In genomic region chr19:29708003-29708402, GRCm38 (mm10) we compare ENCODE assay signal across 8 mouse cellular contexts. TPM values are rescaled to one million over a fixed set of nuclear protein-coding genes. Genes with fewer than 3 reads are reported as not detected.
A peak's percentile ranks its signal among the peaks of the same experiment; 100 is the strongest.
DNase-seq lines count a peak whose midpoint lies in the region; ATAC-seq lines count a peak whose summit lies in the region.

No protein-coding gene starts in this region.

- WGBS in hindbrain, embryonic 13.5 days, result 75% methylated on average over 14 of the region's 14 CpGs
- 69% methylated on average over 14 of the region's 14 CpGs for WGBS in hindbrain, embryonic 14.5 days
- 45% methylated on average over 14 of the region's 14 CpGs for WGBS in intestine, embryonic 15.5 days
- 77% methylated on average over 14 of the region's 14 CpGs for WGBS in forebrain, embryonic 11.5 days

- no peaks in the 10 kb centered on the region for H3K27me3 ChIP-seq in hindbrain, embryonic 13.5 days
- H3K27me3 ChIP-seq in hindbrain, embryonic 14.5 days (ENCODE audit: control insufficient read depth, insufficient read depth, low read length), result no peaks in the 10 kb centered on the region
- no peaks in the 10 kb centered on the region for H3K27me3 ChIP-seq in intestine, embryonic 15.5 days (replicated peaks)
- no peaks in the 10 kb centered on the region for H3K27me3 ChIP-seq in forebrain, embryonic 11.5 days (ENCODE audit: control insufficient read depth, insufficient read depth, low read length)

- H3K4me2 ChIP-seq in hindbrain, embryonic 13.5 days, result 0 out of 2 replicates have a peak overlapping the region, but pooled peaks have one; percentile 17
- H3K4me2 ChIP-seq in hindbrain, embryonic 14.5 days (replicated peaks), result no peak overlapping the region
- peak overlapping the region; percentile 48 for H3K4me2 ChIP-seq in intestine, embryonic 15.5 days (replicated peaks)
- H3K4me2 ChIP-seq in forebrain, embryonic 11.5 days (ENCODE audit: low read depth, low read length, severe bottlenecking), result no peak overlapping the region

- H3K27ac ChIP-seq in hindbrain, embryonic 13.5 days, result no peak overlapping the region
- H3K27ac ChIP-seq in hindbrain, embryonic 14.5 days, result no peak overlapping the region
- H3K27ac ChIP-seq in intestine, embryonic 15.5 days, result no peak overlapping the region
- no peak overlapping the region for H3K27ac ChIP-seq in forebrain, embryonic 11.5 days (ENCODE audit: low read depth, low read length)

- no peaks in the 10 kb centered on the region for H3K9me3 ChIP-seq in hindbrain, embryonic 13.5 days
- H3K9me3 ChIP-seq in hindbrain, embryonic 14.5 days (ENCODE audit: control insufficient read depth, low read length), result no peaks in the 10 kb centered on the region
- no peaks in the 10 kb centered on the region for H3K9me3 ChIP-seq in intestine, embryonic 15.5 days
- no peaks in the 10 kb centered on the region for H3K9me3 ChIP-seq in forebrain, embryonic 11.5 days (ENCODE audit: control insufficient read depth, low read length)

- H3K4me3 ChIP-seq in hindbrain, embryonic 13.5 days, result no peak overlapping the region
- H3K4me3 ChIP-seq in hindbrain, embryonic 14.5 days (replicated peaks; ENCODE audit: low read length), result no peak overlapping the region
- H3K4me3 ChIP-seq in intestine, embryonic 15.5 days (replicated peaks), result peak overlapping the region; percentile 29
- no peak overlapping the region for H3K4me3 ChIP-seq in forebrain, embryonic 11.5 days (ENCODE audit: low read depth, low read length)

- H3K36me3 ChIP-seq in hindbrain, embryonic 13.5 days, result no peaks in the 10 kb centered on the region
- no peaks in the 10 kb centered on the region for H3K36me3 ChIP-seq in hindbrain, embryonic 14.5 days (replicated peaks; ENCODE audit: control insufficient read depth, insufficient read depth)
- no peaks in the 10 kb centered on the region for H3K36me3 ChIP-seq in intestine, embryonic 15.5 days
- H3K36me3 ChIP-seq in forebrain, embryonic 11.5 days (ENCODE audit: control insufficient read depth, insufficient read depth, low read length), result no peaks in the 10 kb centered on the region

- H3K4me1 ChIP-seq in hindbrain, embryonic 13.5 days (replicated peaks), result no peaks in the 10 kb centered on the region
- H3K4me1 ChIP-seq in hindbrain, embryonic 14.5 days (replicated peaks; ENCODE audit: control insufficient read depth, insufficient read depth, low read length), result no peaks in the 10 kb centered on the region
- H3K4me1 ChIP-seq in intestine, embryonic 15.5 days (replicated peaks), result no peaks in the 10 kb centered on the region
- H3K4me1 ChIP-seq in forebrain, embryonic 11.5 days (replicated peaks; ENCODE audit: control insufficient read depth, insufficient read depth, low read length), result no peaks in the 10 kb centered on the region

- H3K9ac ChIP-seq in hindbrain, embryonic 13.5 days, result no peak overlapping the region
- H3K9ac ChIP-seq in hindbrain, embryonic 14.5 days, result no peak overlapping the region
- H3K9ac ChIP-seq in intestine, embryonic 15.5 days, result no peak overlapping the region; the same call in 1 of the 2 replicates
- H3K9ac ChIP-seq in forebrain, embryonic 11.5 days (ENCODE audit: low read length), result no peak overlapping the region

- no peak for ATAC-seq in hindbrain, embryonic 13.5 days (ENCODE audit: low FRiP score)
- no peak for ATAC-seq in hindbrain, embryonic 14.5 days (ENCODE audit: low FRiP score)
- ATAC-seq in intestine, embryonic 15.5 days, result no peak
- ATAC-seq in megakaryocyte progenitor cell, adult 5-6 weeks (replicated peaks; ENCODE audit: poor library complexity), result peak; percentile 90
- no peak for ATAC-seq in forebrain, embryonic 11.5 days (replicated peaks; ENCODE audit: low FRiP score)

- DNase-seq in hindbrain, embryonic 14.5 days (ENCODE audit: low spot score), result no peak
- DNase-seq in Muller cell, postnatal 12 days (ENCODE audit: inconsistent ontology term), result peak; percentile 5
- no peak for DNase-seq in cerebellum, postnatal 14 days
- no peak for DNase-seq in cerebellum, adult 9-10 months
- DNase-seq in forebrain, embryonic 11.5 days (ENCODE audit: low spot score), result no peak

RNA-seq across cellular contexts. Expression of gene Mlana, which starts 10.4 kb away (rescaled TPM):
- polyA plus RNA-seq in hindbrain, embryonic 13.5 days (2015; fragmentation: Nextera tagmentation; extraction: Ambion mirVana), result not detected in 2 replicates
- not detected in 2 replicates for polyA plus RNA-seq in hindbrain, embryonic 14.5 days (2014; fragmentation: Nextera tagmentation; extraction: Ambion mirVana)
- polyA plus RNA-seq in intestine, embryonic 15.5 days (2015; fragmentation: Nextera tagmentation; extraction: Ambion mirVana), result not detected in 2 replicates
- total RNA-seq in megakaryocyte progenitor cell, adult 5-6 weeks (2015), result not detected in 2 replicates
- not detected in 2 replicates for total RNA-seq in megakaryocyte progenitor cell, adult 5-6 weeks (2017)
- polyA plus RNA-seq in forebrain, embryonic 11.5 days (2014; fragmentation: Nextera tagmentation; extraction: Ambion mirVana), result 0.31 and 0.36 TPM in 2 replicates

RNA-seq across cellular contexts. Expression of gene Ermp1, which starts 59.8 kb away (rescaled TPM):
- polyA plus RNA-seq in hindbrain, embryonic 13.5 days (2015; fragmentation: Nextera tagmentation; extraction: Ambion mirVana), result 8.5 and 9.7 TPM in 2 replicates
- polyA plus RNA-seq in hindbrain, embryonic 14.5 days (2014; fragmentation: Nextera tagmentation; extraction: Ambion mirVana), result 9.6 and 10.8 TPM in 2 replicates
- 9.6 and 10.8 TPM in 2 replicates for polyA plus RNA-seq in intestine, embryonic 15.5 days (2015; fragmentation: Nextera tagmentation; extraction: Ambion mirVana)
- 37.3 and 42.5 TPM in 2 replicates for total RNA-seq in megakaryocyte progenitor cell, adult 5-6 weeks (2015)
- 44.8 and 51.3 TPM in 2 replicates for total RNA-seq in megakaryocyte progenitor cell, adult 5-6 weeks (2017)
- 12.2 and 13.5 TPM in 2 replicates for polyA plus RNA-seq in forebrain, embryonic 11.5 days (2014; fragmentation: Nextera tagmentation; extraction: Ambion mirVana)

Comparison
In these comparisons a context has a peak if more than half of its experiments do, and no peak if none do; other contexts are left out.
1. H3K4me2 ChIP-seq: peak in hindbrain, embryonic 13.5 days (single experiment) and intestine, embryonic 15.5 days (single experiment); none in hindbrain, embryonic 14.5 days (single experiment) and forebrain, embryonic 11.5 days (single experiment).